Mouse (Mus musculus) 3T3-L1 (cell line): ENCODE measurements at regions not wholly inside any gene's neighbourhood (a gene's known extent, or its start where the extent isn't known, plus 50 kb on each side); places are given as distances from the start of the nearest gene placed in this dataset.

Source experiments
- DNase-seq: peaks from one replicate; pipeline ENCODE4 v3.0.0-alpha.2; 2015; ENCODE audit warnings: low read depth, low spot score

DNA sequence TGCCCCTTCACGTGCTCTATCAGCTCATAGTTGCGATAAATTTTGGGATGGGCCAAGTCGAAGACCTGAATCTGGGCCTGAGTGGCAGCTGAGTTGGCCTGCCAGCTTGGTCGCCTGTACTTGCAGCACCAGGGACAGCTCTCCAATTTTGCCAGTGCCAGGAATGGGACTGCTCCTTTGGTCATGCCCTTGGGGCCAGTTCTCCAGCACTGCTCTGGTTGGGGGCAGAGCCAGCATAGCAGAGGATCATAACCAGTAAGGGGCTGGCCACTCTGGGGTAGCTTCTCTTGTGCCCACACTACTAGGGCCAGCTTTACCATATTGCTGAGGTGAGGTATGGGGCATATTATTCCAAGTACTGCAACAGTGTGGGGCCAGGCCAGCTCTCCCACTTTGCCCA is 397.0 kb upstream of the Cadm2 start:
- DNase-seq = peak; percentile 2

DNA sequence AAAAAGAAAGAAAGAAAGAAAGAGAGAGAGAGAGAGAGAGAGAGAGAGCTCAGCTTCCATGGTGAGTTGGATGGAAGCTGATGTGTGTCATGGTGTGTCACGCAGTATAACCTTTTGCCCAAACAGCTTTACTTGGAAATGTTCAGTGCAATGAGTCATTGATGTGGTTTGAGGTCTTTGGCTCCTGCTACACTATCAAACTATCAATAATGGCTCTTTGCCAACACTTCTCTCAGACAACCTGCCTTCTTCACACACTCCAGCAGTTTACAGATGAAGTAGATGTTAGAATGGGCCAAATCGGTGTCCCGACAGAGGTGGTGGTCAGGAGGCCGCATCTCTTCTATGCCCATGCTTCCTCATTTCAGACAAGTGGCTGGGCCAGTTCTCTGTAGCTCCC is 369.0 kb upstream of the Cadm2 start:
- peak; percentile 13 for DNase-seq

- DNase-seq = peak; percentile 4
Measured at GRCm38 (mm10) chr16:67976565-67976964, 355.9 kb upstream of the Cadm2 start.

DNA sequence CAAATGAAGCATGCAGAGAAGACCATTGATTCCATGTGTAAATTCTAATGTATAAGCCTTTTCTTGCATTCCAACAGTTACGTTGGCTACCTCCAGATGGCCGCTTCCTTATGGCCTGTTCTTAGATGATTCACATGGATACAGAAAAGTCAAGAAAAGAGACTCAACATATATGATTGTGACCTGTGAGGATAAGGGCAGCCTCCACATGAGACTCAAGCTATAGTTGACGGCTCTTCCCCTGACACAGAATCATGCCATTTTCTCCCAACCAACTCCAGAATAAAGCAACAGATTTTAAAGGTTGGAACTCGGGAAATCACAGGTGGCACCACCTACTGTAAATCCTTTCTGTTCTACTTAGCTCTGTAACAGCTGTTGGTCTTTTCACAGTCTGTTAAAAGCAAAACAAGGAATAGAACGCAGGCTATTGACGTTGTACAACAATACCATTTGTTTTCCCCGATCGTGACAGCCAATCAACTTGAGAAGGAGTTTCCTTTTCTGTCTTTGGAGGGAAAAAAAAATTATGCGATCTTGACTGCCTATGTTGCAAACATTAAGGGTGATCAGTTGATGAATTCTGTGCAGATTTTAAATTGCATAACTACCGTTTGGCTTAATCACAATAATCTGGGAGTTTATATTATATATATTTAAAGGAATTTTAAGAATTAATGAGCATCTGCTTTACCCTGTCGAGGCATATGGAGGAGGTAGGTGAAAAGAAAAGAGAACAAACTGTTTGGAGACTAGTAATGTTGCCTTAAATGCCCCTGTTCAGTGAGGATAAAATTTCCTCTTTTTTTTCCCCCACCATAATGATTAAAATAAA is 347.8 kb upstream of the Cadm2 start:
- DNase-seq = no peak

DNA sequence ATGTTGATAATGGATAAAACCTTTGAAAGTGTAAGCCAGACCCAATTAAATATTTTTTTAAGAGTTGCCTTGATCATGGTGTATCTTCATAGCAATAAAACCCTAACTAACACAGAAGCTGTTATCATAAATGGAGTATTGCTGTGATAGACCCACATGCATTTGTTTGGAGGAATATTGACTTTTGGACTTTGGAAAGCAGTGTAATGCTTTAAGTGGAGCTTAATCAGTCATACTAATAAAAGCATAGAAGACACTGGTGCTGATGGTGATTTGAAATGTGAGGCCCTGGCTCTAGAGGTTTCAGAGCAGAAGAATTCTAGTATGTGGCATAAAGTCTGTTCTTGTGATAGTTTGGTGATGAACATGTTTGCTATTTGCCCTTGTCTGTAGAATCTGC is 328.4 kb upstream of the Cadm2 start:
- no peak for DNase-seq

- no peak for DNase-seq
Measured at GRCm38 (mm10) chr16:67944406-67944805, 323.7 kb upstream of the Cadm2 start.

DNA sequence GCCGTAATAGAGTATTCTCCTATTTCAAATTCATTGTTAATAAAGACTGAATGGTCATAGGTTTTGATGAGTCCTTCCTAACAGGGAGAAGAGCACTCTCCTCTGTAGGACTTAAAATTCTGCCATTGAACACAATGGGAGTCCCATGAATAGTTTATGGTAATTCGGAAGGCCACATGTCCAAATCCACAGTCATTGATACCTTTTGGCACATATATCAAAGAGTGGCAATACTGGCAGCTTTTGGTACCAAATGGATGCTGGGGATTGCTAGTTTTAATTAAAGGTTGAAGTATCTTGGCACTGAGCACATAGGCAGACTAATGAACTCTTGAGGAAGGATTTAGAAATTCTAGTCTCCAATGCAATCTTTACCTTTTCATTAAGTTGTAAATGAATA is 298.5 kb upstream of the Cadm2 start:
- no peak for DNase-seq

- no peak for DNase-seq
Measured at GRCm38 (mm10) chr16:67871304-67872022, 250.8 kb upstream of the Cadm2 start.

GRCm38 (mm10) chr16:67850201-67850600 is 229.5 kb upstream of the Cadm2 start:
- no peak for DNase-seq

GRCm38 (mm10) chr16:67844481-67844880 is 223.8 kb upstream of the Cadm2 start:
- DNase-seq = no peak

DNA sequence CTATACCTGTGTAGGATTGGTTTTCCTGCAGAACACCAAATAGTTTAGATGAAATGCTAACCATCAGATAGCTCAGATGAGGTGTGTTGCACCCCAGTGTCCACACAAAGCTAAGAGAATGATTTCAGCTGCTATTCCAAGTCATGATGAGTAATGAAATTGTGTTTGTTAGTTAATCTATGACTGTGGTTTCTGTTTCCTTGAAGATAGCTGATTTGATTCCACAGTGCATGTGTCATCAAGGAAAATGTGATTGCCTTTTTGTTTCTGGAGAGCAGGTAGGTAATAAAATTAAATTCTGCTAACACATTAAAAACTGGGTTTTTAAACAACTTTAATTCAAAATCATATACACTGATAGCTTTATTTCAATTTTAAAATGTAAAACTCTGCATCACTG is 176.5 kb upstream of the Cadm2 start:
- DNase-seq = no peak

DNA sequence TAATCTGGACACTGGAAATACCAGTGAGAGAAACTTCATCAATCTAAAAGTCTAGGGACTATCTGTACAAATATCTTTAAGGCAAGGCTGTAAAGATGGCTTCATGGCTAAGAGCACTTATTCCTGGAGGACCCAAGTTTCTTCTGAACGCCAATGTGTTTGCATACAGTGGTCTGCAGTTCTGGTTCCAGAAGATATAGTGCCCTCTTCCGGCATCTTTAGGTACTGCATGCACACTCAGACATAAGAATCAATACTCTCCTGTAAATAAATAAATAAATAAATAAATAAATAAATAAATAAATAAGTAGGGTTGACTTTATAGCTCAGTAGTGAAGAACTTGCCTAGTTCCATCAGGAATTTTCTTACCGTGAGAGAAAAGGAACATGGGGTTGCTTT is 155.4 kb upstream of the Cadm2 start:
- peak; percentile 60 for DNase-seq

DNA sequence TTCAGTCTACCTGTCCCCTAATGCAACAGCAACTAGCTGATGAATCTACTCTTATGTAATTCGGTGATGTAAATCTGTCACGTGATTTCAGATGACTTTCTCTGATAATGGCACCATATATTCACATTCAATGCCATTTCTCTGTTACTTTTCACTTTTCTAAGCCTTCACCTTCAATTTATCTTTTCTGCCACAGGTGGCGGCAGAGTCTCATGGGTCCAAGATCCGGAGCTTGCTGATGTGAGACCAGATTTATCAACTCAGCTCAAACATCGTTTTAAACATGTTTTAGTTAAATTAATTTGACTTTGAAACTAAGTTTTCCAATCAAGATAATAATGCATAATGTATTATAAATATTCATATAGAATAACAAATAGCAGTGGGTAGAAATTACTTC is 148.4 kb upstream of the Cadm2 start:
- peak; percentile 9 for DNase-seq

DNA sequence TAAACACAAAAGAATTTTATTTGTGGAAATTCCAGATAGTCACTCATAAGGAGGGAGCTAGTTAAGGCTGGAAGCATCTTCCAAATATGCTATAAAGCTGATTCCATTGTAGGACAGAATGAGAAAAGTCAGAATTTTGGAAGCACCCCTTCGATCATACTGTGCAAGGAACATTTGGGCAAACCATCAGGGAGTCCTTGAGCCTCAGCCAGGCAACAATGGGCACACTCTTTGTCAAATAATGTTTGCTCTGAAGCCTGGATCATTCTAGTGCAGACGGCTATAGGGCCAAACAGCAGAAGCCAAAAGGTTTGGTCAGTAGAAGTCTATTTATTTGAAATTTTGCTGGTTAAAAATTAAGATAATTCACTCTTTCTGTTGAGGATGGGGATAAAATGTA is 114.7 kb upstream of the Cadm2 start:
- DNase-seq = no peak

DNA sequence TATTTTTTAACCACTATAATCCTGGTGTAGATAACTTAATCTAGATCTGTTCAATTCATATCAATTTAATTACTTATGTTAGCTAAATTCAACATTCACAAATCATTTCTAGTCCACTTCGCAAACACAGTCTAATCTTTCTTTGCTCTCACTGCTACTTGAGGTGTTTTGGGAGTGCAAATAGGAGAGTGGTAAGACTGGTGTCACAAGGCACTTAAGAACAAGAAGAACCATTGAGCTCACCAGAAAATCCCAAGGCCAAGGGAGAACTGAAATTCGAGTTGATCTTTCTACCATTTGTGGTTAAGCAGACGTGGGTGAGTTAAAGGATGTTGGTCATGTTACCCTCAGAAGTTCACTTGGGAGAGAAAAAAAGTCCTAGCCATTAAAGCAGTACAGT is 77.9 kb upstream of the Cadm2 start:
- DNase-seq = no peak
